Mouse (Mus musculus): ENCODE measurements around the gene Snrnp25. TPM values are rescaled to one million over a fixed set of nuclear protein-coding genes. Genes with fewer than 3 reads are reported as not detected.

The Snrnp25 gene
- polyA plus RNA-seq, 1 experiment from 2014 or later: 58.0 TPM

GRCm38 (mm10) chr11:32250880-32251763 is 45.9 kb downstream of the Snrnp25 start:
- no peak for ATAC-seq (replicated peaks; ENCODE audit: low FRiP score, low TSS enrichment, low read depth)
- 87% methylated on average over 8 of the region's 8 CpGs for WGBS
- no peaks in the 10 kb centered on the region for H3K27me3 ChIP-seq (replicated peaks; ENCODE audit: control insufficient read depth, insufficient read depth, low read length)
- H3K27ac ChIP-seq (ENCODE audit: low read depth): no peak overlapping the region
- no peak overlapping the region for H3K9ac ChIP-seq (ENCODE audit: low read length)
- DNase-seq (ENCODE audit: low spot score): no peak
- H3K4me3 ChIP-seq (ENCODE audit: low read depth, low read length): no peak overlapping the region
- no peaks in the 10 kb centered on the region for H3K9me3 ChIP-seq (ENCODE audit: control insufficient read depth, low read length)
- H3K4me2 ChIP-seq (ENCODE audit: low read length): no peak overlapping the region
- H3K4me1 ChIP-seq (replicated peaks; ENCODE audit: control insufficient read depth, insufficient read depth, low read length): no peaks in the 10 kb centered on the region
- peaks cover 77% of the 10 kb centered on the region for H3K36me3 ChIP-seq (ENCODE audit: control insufficient read depth, insufficient read depth, low read length)

GRCm38 (mm10) chr11:32253121-32253520 is 47.9 kb downstream of the Snrnp25 start:
- no peak overlapping the region for H3K4me2 ChIP-seq (ENCODE audit: low read length)
- no peak for ATAC-seq (replicated peaks; ENCODE audit: low FRiP score, low TSS enrichment, low read depth)
- no peaks in the 10 kb centered on the region for H3K4me1 ChIP-seq (replicated peaks; ENCODE audit: control insufficient read depth, insufficient read depth, low read length)
- peaks cover 57% of the 10 kb centered on the region for H3K36me3 ChIP-seq (ENCODE audit: control insufficient read depth, insufficient read depth, low read length)
- no peak overlapping the region for H3K4me3 ChIP-seq (ENCODE audit: low read depth, low read length)
- H3K27ac ChIP-seq (ENCODE audit: low read depth): no peak overlapping the region
- WGBS: 100% methylated on average over 1 of the region's 1 CpGs
- H3K27me3 ChIP-seq (replicated peaks; ENCODE audit: control insufficient read depth, insufficient read depth, low read length): no peaks in the 10 kb centered on the region
- no peaks in the 10 kb centered on the region for H3K9me3 ChIP-seq (ENCODE audit: control insufficient read depth, low read length)
- no peak for DNase-seq (ENCODE audit: low spot score)
- H3K9ac ChIP-seq (ENCODE audit: low read length): no peak overlapping the region

GRCm38 (mm10) chr11:32256146-32256545 is 50.9 kb downstream of the Snrnp25 start:
- Histone ChIP-seq H3K36me3 (ENCODE audit: control insufficient read depth, insufficient read depth, low read length) (peaks cover 50% of the 10 kb centered on the region), H3K4me3 (ENCODE audit: low read depth, low read length) (no peak overlapping the region), H3K27ac (ENCODE audit: low read depth) (no peak overlapping the region), H3K9ac (ENCODE audit: low read length) (no peak overlapping the region), H3K27me3 (replicated peaks; ENCODE audit: control insufficient read depth, insufficient read depth, low read length) (no peaks in the 10 kb centered on the region), H3K9me3 (ENCODE audit: control insufficient read depth, low read length) (no peaks in the 10 kb centered on the region), H3K4me2 (ENCODE audit: low read length) (no peak overlapping the region), H3K4me1 (replicated peaks; ENCODE audit: control insufficient read depth, insufficient read depth, low read length) (no peaks in the 10 kb centered on the region)
- 92% methylated on average over 1 of the region's 1 CpGs for WGBS
- ATAC-seq (replicated peaks; ENCODE audit: low FRiP score, low TSS enrichment, low read depth) (no peak), DNase-seq (ENCODE audit: low spot score) (no peak)

- Histone ChIP-seq H3K4me2 (ENCODE audit: low read length) (no peak overlapping the region), H3K4me3 (ENCODE audit: low read depth, low read length) (no peak overlapping the region), H3K27ac (ENCODE audit: low read depth) (no peak overlapping the region), H3K36me3 (ENCODE audit: control insufficient read depth, insufficient read depth, low read length) (peaks cover 51% of the 10 kb centered on the region), H3K4me1 (replicated peaks; ENCODE audit: control insufficient read depth, insufficient read depth, low read length) (no peaks in the 10 kb centered on the region), H3K9ac (ENCODE audit: low read length) (no peak overlapping the region), H3K9me3 (ENCODE audit: control insufficient read depth, low read length) (no peaks in the 10 kb centered on the region), H3K27me3 (replicated peaks; ENCODE audit: control insufficient read depth, insufficient read depth, low read length) (no peaks in the 10 kb centered on the region)
- DNase-seq (ENCODE audit: low spot score) (no peak), ATAC-seq (replicated peaks; ENCODE audit: low FRiP score, low TSS enrichment, low read depth) (no peak)
- WGBS: 87% methylated on average over 3 of the region's 3 CpGs
Observed at GRCm38 (mm10) chr11:32256566-32256965, 51.4 kb downstream of the Snrnp25 start.

Other genes with a start within 250 kb of the Snrnp25 start
- 0.12 TPM in 1 of 2 replicates, not detected in the other for gene 4930524B15Rik, start 239.8 kb upstream of the Snrnp25 start, polyA plus RNA-seq (2014; fragmentation: Nextera tagmentation; extraction: Ambion mirVana)
- gene Nsg2, start 205.0 kb upstream of the Snrnp25 start, polyA plus RNA-seq (2014; fragmentation: Nextera tagmentation; extraction: Ambion mirVana): 4.0 and 5.2 TPM in 2 replicates
- not detected in 2 replicates for gene Il9r, start 5.1 kb upstream of the Snrnp25 start, polyA plus RNA-seq (2014; fragmentation: Nextera tagmentation; extraction: Ambion mirVana)
- gene Rhbdf1, start 16.9 kb downstream of the Snrnp25 start, polyA plus RNA-seq (2014; fragmentation: Nextera tagmentation; extraction: Ambion mirVana): 45.6 and 57.9 TPM in 2 replicates
- gene Mpg, start 21.1 kb downstream of the Snrnp25 start, polyA plus RNA-seq (2014; fragmentation: Nextera tagmentation; extraction: Ambion mirVana): 36.2 and 39.3 TPM in 2 replicates
- 28.0 and 29.5 TPM in 2 replicates for gene Nprl3, start 62.3 kb downstream of the Snrnp25 start, polyA plus RNA-seq (2014; fragmentation: Nextera tagmentation; extraction: Ambion mirVana)
- 104 and 121 TPM in 2 replicates for gene Hba-x, start 71.0 kb downstream of the Snrnp25 start, polyA plus RNA-seq (2014; fragmentation: Nextera tagmentation; extraction: Ambion mirVana)
- 2,039 and 2,947 TPM in 2 replicates for gene Hba-a1, start 78.1 kb downstream of the Snrnp25 start, polyA plus RNA-seq (2014; fragmentation: Nextera tagmentation; extraction: Ambion mirVana)
- gene Hbq1b, start 81.5 kb downstream of the Snrnp25 start, polyA plus RNA-seq (2014; fragmentation: Nextera tagmentation; extraction: Ambion mirVana): 0.45 and 0.58 TPM in 2 replicates
- gene Hba-a2, start 91.1 kb downstream of the Snrnp25 start, polyA plus RNA-seq (2014; fragmentation: Nextera tagmentation; extraction: Ambion mirVana): 5,179 and 7,428 TPM in 2 replicates
- not detected in 2 replicates for gene Hbq1a, start 94.7 kb downstream of the Snrnp25 start, polyA plus RNA-seq (2014; fragmentation: Nextera tagmentation; extraction: Ambion mirVana)
- gene Sh3pxd2b, start 142.4 kb downstream of the Snrnp25 start, polyA plus RNA-seq (2014; fragmentation: Nextera tagmentation; extraction: Ambion mirVana): 20.0 and 23.1 TPM in 2 replicates
- gene Ubtd2, start 250.0 kb downstream of the Snrnp25 start, polyA plus RNA-seq (2014; fragmentation: Nextera tagmentation; extraction: Ambion mirVana): 48.6 and 57.6 TPM in 2 replicates